Mouse (Mus musculus): ENCODE data around the gene Cdca5.
A peak's percentile ranks its signal among the peaks of the same experiment; 100 is the strongest.

The Cdca5 gene

GRCm38 (mm10) chr19:6140678-6141393, 56.1 kb downstream of the Cdca5 start, which contains the start of gene Batf2:
Gene Batf2, plus strand, starts transcription at chr19:6140983.
- peak; percentile 98 for DNase-seq (ENCODE audit: low read depth, low spot score)

GRCm38 (mm10) chr19:6141394-6141749, 56.6 kb downstream of the Cdca5 start, which contains the start of gene Arl2:
Gene Arl2, minus strand, starts transcription at chr19:6141548.
- DNase-seq (ENCODE audit: low read depth, low spot score), result peak; percentile 97
